Mouse (Mus musculus): ENCODE results near the gene Med13l. TPM values are rescaled to one million over a fixed set of nuclear protein-coding genes. Genes with fewer than 3 reads are reported as not detected.

Med13l gene
- total and polyA plus RNA-seq, 2 experiments, result 4.2 to 5.0 TPM

- TF ChIP-seq POLR2A (IDR thresholded peaks at IDR 0.05; ENCODE audit: extremely low read depth, insufficient read depth, low read length) (no peak), CTCF (IDR thresholded peaks at IDR 0.05; ENCODE audit: low read depth, low read length) (no peak)
- no peak overlapping the region for H3K4me3 ChIP-seq (ENCODE audit: insufficient read depth, low read depth, low read length)
- no peaks in the 10 kb centered on the region for H3K4me1 ChIP-seq (ENCODE audit: control insufficient read depth, insufficient read depth, low read length)
- no peak overlapping the region for H3K27ac ChIP-seq (replicated peaks; ENCODE audit: insufficient read depth, low read depth, low read length)
- no peak for DNase-seq (ENCODE audit: extremely low read depth, low read depth, low spot score)
- H3K9ac ChIP-seq (ENCODE audit: low read depth, low read length), result no peak overlapping the region
- no peaks in the 10 kb centered on the region for H3K36me3 ChIP-seq (ENCODE audit: control insufficient read depth, insufficient read depth, low read length)
- no peaks in the 10 kb centered on the region for H3K27me3 ChIP-seq (ENCODE audit: control insufficient read depth, insufficient read depth, low read length)
- WGBS, result 86% methylated on average over 6 of the region's 6 CpGs
- H3K79me2 ChIP-seq (ENCODE audit: control insufficient read depth, insufficient read depth, low read length), result no peaks in the 10 kb centered on the region
Observed at GRCm38 (mm10) chr5:118525634-118526033, 34.8 kb upstream of the Med13l start.

GRCm38 (mm10) chr5:118526504-118526903 lies 34.0 kb upstream of the Med13l start:
- Histone ChIP-seq H3K36me3 (ENCODE audit: control insufficient read depth, insufficient read depth, low read length) (no peaks in the 10 kb centered on the region), H3K27me3 (ENCODE audit: control insufficient read depth, insufficient read depth, low read length) (no peaks in the 10 kb centered on the region), H3K9ac (ENCODE audit: low read depth, low read length) (no peak overlapping the region), H3K4me3 (ENCODE audit: insufficient read depth, low read depth, low read length) (no peak overlapping the region), H3K79me2 (ENCODE audit: control insufficient read depth, insufficient read depth, low read length) (no peaks in the 10 kb centered on the region), H3K27ac (replicated peaks; ENCODE audit: insufficient read depth, low read depth, low read length) (no peak overlapping the region), H3K4me1 (ENCODE audit: control insufficient read depth, insufficient read depth, low read length) (no peaks in the 10 kb centered on the region)
- WGBS, result 62% methylated on average over 13 of the region's 13 CpGs
- TF ChIP-seq POLR2A (IDR thresholded peaks at IDR 0.05; ENCODE audit: extremely low read depth, insufficient read depth, low read length) (no peak), CTCF (IDR thresholded peaks at IDR 0.05; ENCODE audit: low read depth, low read length) (no peak)
- DNase-seq (ENCODE audit: extremely low read depth, low read depth, low spot score), result no peak

- no peak for DNase-seq (ENCODE audit: extremely low read depth, low read depth, low spot score)
- Histone ChIP-seq H3K4me1 (ENCODE audit: control insufficient read depth, insufficient read depth, low read length) (no peaks in the 10 kb centered on the region), H3K79me2 (ENCODE audit: control insufficient read depth, insufficient read depth, low read length) (no peaks in the 10 kb centered on the region), H3K4me3 (ENCODE audit: insufficient read depth, low read depth, low read length) (no peak overlapping the region), H3K36me3 (ENCODE audit: control insufficient read depth, insufficient read depth, low read length) (no peaks in the 10 kb centered on the region), H3K27ac (replicated peaks; ENCODE audit: insufficient read depth, low read depth, low read length) (no peak overlapping the region), H3K27me3 (ENCODE audit: control insufficient read depth, insufficient read depth, low read length) (0 out of 2 replicates have a peak, but pooled peaks cover 2% of the 10 kb centered on the region), H3K9ac (ENCODE audit: low read depth, low read length) (no peak overlapping the region)
- no peak for TF ChIP-seq POLR2A (IDR thresholded peaks at IDR 0.05; ENCODE audit: extremely low read depth, insufficient read depth, low read length)
- WGBS, result 68% methylated on average over 7 of the region's 7 CpGs
Observed at GRCm38 (mm10) chr5:118529241-118529640, 31.2 kb upstream of the Med13l start.

- TF ChIP-seq CTCF (IDR thresholded peaks at IDR 0.05; ENCODE audit: low read depth, low read length), result no peak
- no peak for TF ChIP-seq POLR2A (IDR thresholded peaks at IDR 0.05; ENCODE audit: extremely low read depth, insufficient read depth, low read length)
- no peaks in the 10 kb centered on the region for H3K4me1 ChIP-seq (ENCODE audit: control insufficient read depth, insufficient read depth, low read length)
- no peaks in the 10 kb centered on the region for H3K79me2 ChIP-seq (ENCODE audit: control insufficient read depth, insufficient read depth, low read length)
- H3K4me3 ChIP-seq (ENCODE audit: insufficient read depth, low read depth, low read length), result no peak overlapping the region
- H3K9ac ChIP-seq (ENCODE audit: low read depth, low read length), result no peak overlapping the region
- H3K27ac ChIP-seq (replicated peaks; ENCODE audit: insufficient read depth, low read depth, low read length), result no peak overlapping the region
- 34% methylated on average over 13 of the region's 13 CpGs for WGBS
- H3K27me3 ChIP-seq (ENCODE audit: control insufficient read depth, insufficient read depth, low read length), result 0 out of 2 replicates have a peak, but pooled peaks cover 2% of the 10 kb centered on the region
- no peaks in the 10 kb centered on the region for H3K36me3 ChIP-seq (ENCODE audit: control insufficient read depth, insufficient read depth, low read length)
- no peak for DNase-seq (ENCODE audit: extremely low read depth, low read depth, low spot score)
Observed at GRCm38 (mm10) chr5:118532125-118532524, 28.4 kb upstream of the Med13l start.

GRCm38 (mm10) chr5:118532659-118533058 lies 27.8 kb upstream of the Med13l start:
- H3K79me2 ChIP-seq (ENCODE audit: control insufficient read depth, insufficient read depth, low read length), result no peaks in the 10 kb centered on the region
- WGBS, result 59% methylated on average over 14 of the region's 15 CpGs
- 0 out of 2 replicates have a peak, but pooled peaks cover 2% of the 10 kb centered on the region for H3K27me3 ChIP-seq (ENCODE audit: control insufficient read depth, insufficient read depth, low read length)
- no peaks in the 10 kb centered on the region for H3K36me3 ChIP-seq (ENCODE audit: control insufficient read depth, insufficient read depth, low read length)
- no peak overlapping the region for H3K27ac ChIP-seq (replicated peaks; ENCODE audit: insufficient read depth, low read depth, low read length)
- DNase-seq (ENCODE audit: extremely low read depth, low read depth, low spot score), result no peak
- TF ChIP-seq CTCF (IDR thresholded peaks at IDR 0.05; ENCODE audit: low read depth, low read length) (no peak), POLR2A (IDR thresholded peaks at IDR 0.05; ENCODE audit: extremely low read depth, insufficient read depth, low read length) (no peak)
- H3K4me1 ChIP-seq (ENCODE audit: control insufficient read depth, insufficient read depth, low read length), result no peaks in the 10 kb centered on the region
- H3K9ac ChIP-seq (ENCODE audit: low read depth, low read length), result no peak overlapping the region
- no peak overlapping the region for H3K4me3 ChIP-seq (ENCODE audit: insufficient read depth, low read depth, low read length)

- 0 out of 2 replicates have a peak, but pooled peaks cover 2% of the 10 kb centered on the region for H3K27me3 ChIP-seq (ENCODE audit: control insufficient read depth, insufficient read depth, low read length)
- 62% methylated on average over 9 of the region's 9 CpGs for WGBS
- H3K27ac ChIP-seq (replicated peaks; ENCODE audit: insufficient read depth, low read depth, low read length), result no peak overlapping the region
Observed at GRCm38 (mm10) chr5:118534407-118534921, 26.0 kb upstream of the Med13l start.

More at GRCm38 (mm10) chr5:118534407-118534921, 26.0 kb upstream of the Med13l start:
- TF ChIP-seq CTCF (IDR thresholded peaks at IDR 0.05; ENCODE audit: low read depth, low read length) (no peak), POLR2A (IDR thresholded peaks at IDR 0.05; ENCODE audit: extremely low read depth, insufficient read depth, low read length) (no peak)
- H3K9ac ChIP-seq (ENCODE audit: low read depth, low read length), result no peak overlapping the region
- H3K4me1 ChIP-seq (ENCODE audit: control insufficient read depth, insufficient read depth, low read length), result no peaks in the 10 kb centered on the region
- DNase-seq (ENCODE audit: extremely low read depth, low read depth, low spot score), result no peak
- H3K4me3 ChIP-seq (ENCODE audit: insufficient read depth, low read depth, low read length), result no peak overlapping the region
- H3K36me3 ChIP-seq (ENCODE audit: control insufficient read depth, insufficient read depth, low read length), result no peaks in the 10 kb centered on the region
- H3K79me2 ChIP-seq (ENCODE audit: control insufficient read depth, insufficient read depth, low read length), result no peaks in the 10 kb centered on the region

Measured in liver, adult 2 months (tissue).